Mouse (Mus musculus) heart, embryonic 16.5 days (tissue): Measurements from ENCODE around the gene Pef1. TPM values are rescaled to one million over a fixed set of nuclear protein-coding genes. Genes with fewer than 3 reads are reported as not detected.

Source experiments
- ATAC-seq: fragments of 200-750 bp; cut with Nextera tagmentation; replicated peaks from 2 replicates; pipeline ENCODE4 v1.8.0; 2017; ENCODE audit warnings: moderate number of reproducible peaks; ENCODE audit not compliant: insufficient read depth, low FRiP score; ENCODE audit errors: extremely low read depth
- H3K27ac ChIP-seq: fragments of 300-500 bp; sonication (generic); 2 replicates; pipeline ENCODE4 v1.5.1; 2014; ENCODE audit warnings: mild to moderate bottlenecking, low read length, control low read depth, moderate library complexity
- H3K27me3 ChIP-seq: fragments of 300-500 bp; sonication (generic); 2 replicates; pipeline ENCODE4 v1.6.1; 2014; ENCODE audit warnings: low read length, mixed read lengths; ENCODE audit not compliant: control insufficient read depth, insufficient read depth
- H3K36me3 ChIP-seq: fragments of 300-500 bp; sonication (generic); 2 replicates; pipeline ENCODE4 v1.6.1; 2014; ENCODE audit not compliant: control insufficient read depth, insufficient read depth
- H3K4me1 ChIP-seq: fragments of 300-500 bp; sonication (generic); 2 replicates; pipeline ENCODE4 v1.6.1; 2014; ENCODE audit warnings: low read length, mixed read lengths; ENCODE audit not compliant: control insufficient read depth, insufficient read depth
- H3K4me2 ChIP-seq: fragments of 300-500 bp; sonication (generic); 2 replicates; pipeline ENCODE4 v1.6.1; 2014; ENCODE audit warnings: low read depth, mild to moderate bottlenecking, control low read depth, low read length
- H3K4me3 ChIP-seq: fragments of 300-500 bp; sonication (generic); 2 replicates; pipeline ENCODE4 v1.5.1; 2014; ENCODE audit warnings: mild to moderate bottlenecking, control low read depth, low read length
- H3K9ac ChIP-seq: fragments of 300-500 bp; sonication (generic); 2 replicates; pipeline ENCODE4 v1.6.1; 2014; ENCODE audit warnings: low read length, control low read depth
- H3K9me3 ChIP-seq: fragments of 300-500 bp; sonication (generic); replicated peaks from 2 replicates; pipeline ENCODE4 v1.6.1; 2016; ENCODE audit warnings: low read length; ENCODE audit not compliant: control insufficient read depth
- WGBS: fragments of 180-500 bp; shearing (Covaris S2); extraction: QIAGEN DNeasy Blood & Tissue Kit; methylation state at CpG from one replicate; pipeline ENCODE4 v1.1.7; 2014; 5-methylcytosine and 5-hydroxymethylcytosine counted together
- polyA plus RNA-seq: library from polyadenylated mRNA; unstranded; fragments of >200 nt; fragmentation: Nextera tagmentation; extraction: Ambion mirVana; gene quantifications from 2 replicates; pipeline ENCODE4 v1.2.1, GENCODE M21; 2015

The Pef1 gene
- polyA plus RNA-seq, 1 experiment from 2014 or later = 61.9 TPM

DNA sequence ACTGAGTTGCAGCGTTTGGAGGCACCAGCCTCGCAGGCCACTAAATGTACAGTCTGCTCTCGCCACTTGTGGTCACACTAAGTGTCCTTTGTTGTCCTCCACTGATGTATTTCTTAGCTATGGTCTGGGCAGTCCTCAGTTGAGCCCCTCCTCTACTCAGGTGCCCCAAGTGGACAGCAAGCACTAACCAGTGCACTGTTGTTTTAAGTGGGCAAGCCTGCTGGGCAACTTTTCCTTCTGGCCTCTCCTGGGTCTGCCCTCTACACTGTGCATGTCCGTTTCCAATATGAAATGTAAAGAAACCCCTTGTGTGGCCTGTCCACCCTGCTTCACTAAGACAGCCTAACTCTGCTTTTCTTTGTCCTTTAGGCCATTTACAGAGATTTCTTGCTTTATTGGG is 21.8 kb downstream of the Pef1 start:
- Histone ChIP-seq H3K4me3 (no peak overlapping the region), H3K27ac (no peak overlapping the region), H3K4me2 (no peak overlapping the region), H3K9me3 (no peaks in the 10 kb centered on the region), H3K27me3 (no peaks in the 10 kb centered on the region), H3K9ac (no peak overlapping the region), H3K36me3 (peaks cover 34% of the 10 kb centered on the region), H3K4me1 (no peaks in the 10 kb centered on the region)
- 82% methylated on average over 4 of the region's 4 CpGs for WGBS
- no peak for ATAC-seq

GRCm38 (mm10) chr4:130125164-130125563 is 22.8 kb downstream of the Pef1 start:
- Histone ChIP-seq H3K36me3 (peaks cover 34% of the 10 kb centered on the region), H3K27me3 (no peaks in the 10 kb centered on the region), H3K9ac (no peak overlapping the region), H3K4me2 (no peak overlapping the region), H3K4me1 (no peaks in the 10 kb centered on the region), H3K27ac (no peak overlapping the region), H3K4me3 (no peak overlapping the region), H3K9me3 (no peaks in the 10 kb centered on the region)
- 74% methylated on average over 6 of the region's 6 CpGs for WGBS
- no peak for ATAC-seq

DNA sequence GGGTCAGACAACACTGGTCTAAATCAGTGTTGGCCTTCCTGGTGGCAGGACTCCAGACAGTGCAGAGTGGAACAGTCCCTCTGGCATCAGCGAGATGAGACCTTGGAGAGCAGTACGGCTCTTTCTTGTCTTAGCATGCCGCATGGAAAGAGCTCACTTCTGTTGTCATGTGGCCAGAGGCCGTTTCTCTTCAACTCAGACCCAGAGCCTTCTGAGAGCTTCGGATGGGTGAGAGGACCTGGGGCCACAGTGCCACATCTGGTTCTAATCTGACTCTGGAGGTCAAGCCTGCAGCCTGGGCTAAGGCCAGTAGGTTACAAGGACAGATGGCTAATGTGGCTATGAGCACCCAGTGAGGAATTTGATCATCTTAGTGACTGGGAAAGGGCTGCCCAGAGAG is 23.6 kb downstream of the Pef1 start:
- H3K9me3 ChIP-seq = no peaks in the 10 kb centered on the region
- no peak; the same call in 1 of the 2 replicates for ATAC-seq
- 74% methylated on average over 5 of the region's 5 CpGs for WGBS
- H3K27me3 ChIP-seq = no peaks in the 10 kb centered on the region
- H3K27ac ChIP-seq = no peak overlapping the region
- H3K9ac ChIP-seq = no peak overlapping the region
- peaks cover 34% of the 10 kb centered on the region for H3K36me3 ChIP-seq
- no peak overlapping the region for H3K4me3 ChIP-seq
- no peaks in the 10 kb centered on the region for H3K4me1 ChIP-seq
- no peak overlapping the region for H3K4me2 ChIP-seq

GRCm38 (mm10) chr4:130128907-130129306 is 26.5 kb downstream of the Pef1 start:
- ATAC-seq = no peak
- H3K4me2 ChIP-seq = no peak overlapping the region
- WGBS = 75% methylated on average over 5 of the region's 5 CpGs
- no peaks in the 10 kb centered on the region for H3K27me3 ChIP-seq
- H3K27ac ChIP-seq = no peak overlapping the region
- H3K4me1 ChIP-seq = no peaks in the 10 kb centered on the region
- H3K9me3 ChIP-seq = no peaks in the 10 kb centered on the region
- no peak overlapping the region for H3K9ac ChIP-seq
- peaks cover 21% of the 10 kb centered on the region for H3K36me3 ChIP-seq
- H3K4me3 ChIP-seq = no peak overlapping the region

DNA sequence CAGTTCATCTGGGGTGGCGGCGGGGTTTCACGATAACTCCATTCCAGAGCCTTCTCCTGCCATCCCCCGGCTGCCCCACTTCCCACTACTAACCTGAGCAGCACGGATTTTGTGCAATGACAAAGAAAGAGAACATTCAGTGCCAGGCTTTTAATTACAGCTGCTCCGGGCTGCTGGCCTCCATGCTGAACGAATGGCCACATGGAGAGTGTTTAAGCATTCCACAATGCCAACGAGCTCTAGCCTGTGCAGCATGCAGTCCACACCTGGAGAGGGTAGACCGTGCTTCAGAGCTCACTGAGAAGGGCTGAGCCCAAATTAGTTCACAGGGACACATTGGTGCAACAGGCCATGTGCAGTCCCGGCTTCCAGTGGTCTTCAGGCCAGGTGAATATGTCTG is 27.7 kb downstream of the Pef1 start:
- no peaks in the 10 kb centered on the region for H3K27me3 ChIP-seq
- H3K36me3 ChIP-seq = peaks cover 19% of the 10 kb centered on the region
- H3K9me3 ChIP-seq = no peaks in the 10 kb centered on the region
- H3K4me2 ChIP-seq = no peak overlapping the region
- H3K27ac ChIP-seq = no peak overlapping the region
- ATAC-seq = no peak
- H3K9ac ChIP-seq = no peak overlapping the region
- no peak overlapping the region for H3K4me3 ChIP-seq
- no peaks in the 10 kb centered on the region for H3K4me1 ChIP-seq
- 80% methylated on average over 10 of the region's 10 CpGs for WGBS

DNA sequence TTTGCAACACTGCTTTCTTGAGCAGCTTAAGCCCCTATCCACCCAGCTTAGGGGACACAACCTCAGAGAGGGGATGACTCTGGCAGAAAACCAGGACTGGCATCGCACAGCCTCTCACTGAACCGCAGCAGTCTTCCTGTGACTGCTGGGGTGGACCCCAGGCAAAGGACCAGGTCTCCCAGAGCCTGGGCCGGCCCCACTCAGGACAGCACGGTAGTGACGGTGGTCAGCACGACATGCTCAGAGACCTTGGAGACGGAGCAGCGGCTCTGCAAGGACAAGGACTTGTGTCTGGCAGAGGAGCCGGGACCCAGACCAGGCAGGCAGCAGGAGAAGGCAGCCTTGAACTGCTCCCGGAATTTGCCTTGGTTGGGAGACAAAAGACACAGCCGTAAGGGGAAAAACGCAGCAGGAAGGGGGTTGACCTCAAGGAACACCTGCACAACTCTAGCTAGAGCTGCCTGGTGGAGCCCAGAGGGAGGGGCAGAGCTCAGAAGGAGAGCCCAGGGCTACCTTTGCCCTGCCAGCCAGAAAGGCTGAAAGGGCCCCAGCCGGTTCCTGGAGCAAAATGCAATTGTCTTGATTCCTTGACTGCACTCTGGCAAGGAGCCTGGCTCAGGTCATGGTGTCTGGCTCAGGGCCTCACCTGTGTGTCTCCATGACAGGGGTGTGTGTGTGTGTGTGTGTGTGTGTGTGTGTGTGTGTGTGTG is 28.4 kb downstream of the Pef1 start:
- 0 out of 2 replicates have a peak, but pooled peaks cover 2% of the 10 kb centered on the region for H3K27me3 ChIP-seq
- WGBS = 65% methylated on average over 13 of the region's 13 CpGs
- no peak overlapping the region for H3K4me3 ChIP-seq
- no peak for ATAC-seq
- H3K9ac ChIP-seq = no peak overlapping the region
- H3K4me1 ChIP-seq = no peaks in the 10 kb centered on the region
- no peak overlapping the region for H3K27ac ChIP-seq
- H3K4me2 ChIP-seq = no peak overlapping the region
- peaks cover 12% of the 10 kb centered on the region for H3K36me3 ChIP-seq
- H3K9me3 ChIP-seq = no peaks in the 10 kb centered on the region

GRCm38 (mm10) chr4:130131448-130132105 is 29.2 kb downstream of the Pef1 start:
- WGBS = 83% methylated on average over 7 of the region's 7 CpGs
- Histone ChIP-seq H3K36me3 (peaks cover 10% of the 10 kb centered on the region), H3K27me3 (peaks cover 6% of the 10 kb centered on the region; the same call in 1 of the 2 replicates), H3K9ac (no peak overlapping the region), H3K4me1 (no peaks in the 10 kb centered on the region), H3K4me3 (no peak overlapping the region), H3K27ac (no peak overlapping the region), H3K4me2 (no peak overlapping the region), H3K9me3 (no peaks in the 10 kb centered on the region)
- no peak for ATAC-seq

GRCm38 (mm10) chr4:130133399-130133798 is 31.0 kb downstream of the Pef1 start:
- peaks cover 16% of the 10 kb centered on the region for H3K27me3 ChIP-seq
- WGBS = 41% methylated on average over 6 of the region's 6 CpGs
- peaks cover 2% of the 10 kb centered on the region; the same call in 1 of the 2 replicates for H3K4me1 ChIP-seq
- H3K9ac ChIP-seq = no peak overlapping the region
- no peak for ATAC-seq
- H3K36me3 ChIP-seq = no peaks in the 10 kb centered on the region
- H3K4me2 ChIP-seq = no peak overlapping the region
- no peaks in the 10 kb centered on the region for H3K9me3 ChIP-seq
- H3K27ac ChIP-seq = no peak overlapping the region
- no peak overlapping the region for H3K4me3 ChIP-seq

DNA sequence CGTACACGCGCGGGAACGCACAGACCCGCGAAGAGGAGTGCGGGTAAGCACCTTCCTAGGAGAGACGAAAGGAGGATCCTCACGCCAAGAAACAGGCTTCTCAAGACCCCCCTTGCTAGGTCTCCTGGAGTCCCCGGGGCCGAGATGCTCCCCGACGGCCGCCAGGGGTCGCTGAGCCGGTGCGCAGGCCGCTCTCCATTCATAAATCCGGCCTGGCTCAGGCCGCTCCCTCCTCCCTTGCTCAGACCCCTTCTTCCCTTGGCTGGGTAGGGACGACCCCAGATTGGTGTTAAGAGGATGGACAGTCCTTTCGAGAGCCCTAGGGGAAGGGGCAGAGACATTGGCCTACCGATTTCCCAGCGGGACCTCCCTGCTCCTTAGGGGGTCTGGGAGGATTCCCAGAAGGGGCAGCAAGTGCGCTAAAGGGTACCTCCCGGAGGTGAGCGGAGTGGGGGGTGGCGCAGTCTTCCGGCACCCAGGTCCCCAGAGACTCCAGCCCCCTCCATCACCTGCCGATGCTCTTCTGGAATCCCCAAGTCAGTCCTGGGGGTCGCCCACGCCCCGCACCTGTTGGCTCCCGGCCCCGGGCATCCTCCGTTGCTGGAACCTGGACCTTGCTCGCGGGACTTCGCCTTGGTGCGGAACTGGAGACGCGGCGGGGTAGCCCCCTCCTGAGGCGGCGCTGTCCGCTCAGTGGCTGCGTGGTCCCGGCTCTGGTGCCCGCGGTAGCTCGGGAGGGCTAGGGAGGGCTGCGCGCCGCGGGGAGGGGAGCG is 36.3 kb downstream of the Pef1 start:
- H3K27ac ChIP-seq = no peak overlapping the region
- peaks cover 11% of the 10 kb centered on the region for H3K4me1 ChIP-seq
- H3K27me3 ChIP-seq = peaks cover 42% of the 10 kb centered on the region
- H3K9ac ChIP-seq = peak overlapping the region; percentile 47; the same call in 1 of the 2 replicates
- WGBS = under 1% methylated on average over 57 of the region's 57 CpGs
- no peaks in the 10 kb centered on the region for H3K9me3 ChIP-seq
- H3K4me2 ChIP-seq = peak overlapping the region; percentile 75
- no peaks in the 10 kb centered on the region for H3K36me3 ChIP-seq
- ATAC-seq = peak; percentile 69
- H3K4me3 ChIP-seq = peak overlapping the region; percentile 47
